Mouse (Mus musculus) stomach, embryonic 14.5 days (tissue): ENCODE measurements around the gene Olfr1023. TPM values are rescaled to one million over a fixed set of nuclear protein-coding genes. Genes with fewer than 3 reads are reported as not detected.

ENCODE experiments used
- polyA plus RNA-seq: library from polyadenylated mRNA; unstranded; fragments of >200 nt; fragmentation: Nextera tagmentation; extraction: Ambion mirVana; gene quantifications from 2 replicates; pipeline ENCODE4 v1.2.1, GENCODE M21; 2014

Gene Olfr1023
- polyA plus RNA-seq, 1 experiment from 2014 or later: not detected

Other genes starting within 250 kb of the Olfr1023 start
- gene Olfr1002, start 234.9 kb upstream of the Olfr1023 start, polyA plus RNA-seq: not detected in 2 replicates
- not detected in 2 replicates for gene Olfr154, start 221.2 kb upstream of the Olfr1023 start, polyA plus RNA-seq
- gene Olfr1006, start 206.9 kb upstream of the Olfr1023 start, polyA plus RNA-seq: not detected in 2 replicates
- gene Olfr1008, start 196.2 kb upstream of the Olfr1023 start, polyA plus RNA-seq: not detected in 2 replicates
- not detected in 2 replicates for gene Olfr1009, start 170.2 kb upstream of the Olfr1023 start, polyA plus RNA-seq
- gene Olfr1012, start 122.9 kb upstream of the Olfr1023 start, polyA plus RNA-seq: not detected in 2 replicates
- gene Olfr1013, start 118.5 kb upstream of the Olfr1023 start, polyA plus RNA-seq: not detected in 2 replicates
- not detected in 2 replicates for gene Olfr1014, start 112.9 kb upstream of the Olfr1023 start, polyA plus RNA-seq
- not detected in 2 replicates for gene Olfr1015, start 103.6 kb upstream of the Olfr1023 start, polyA plus RNA-seq
- gene Olfr1016, start 83.1 kb upstream of the Olfr1023 start, polyA plus RNA-seq: not detected in 2 replicates
- not detected in 2 replicates for gene Olfr1018, start 67.2 kb upstream of the Olfr1023 start, polyA plus RNA-seq
- gene Olfr1019, start 40.2 kb upstream of the Olfr1023 start, polyA plus RNA-seq: not detected in 2 replicates
- not detected in 2 replicates for gene Olfr1020, start 38.6 kb upstream of the Olfr1023 start, polyA plus RNA-seq
- gene Olfr1022, start 17.0 kb upstream of the Olfr1023 start, polyA plus RNA-seq: not detected in 2 replicates
- not detected in 2 replicates for gene Olfr1024, start 19.4 kb downstream of the Olfr1023 start, polyA plus RNA-seq
- gene Olfr1025-ps1, start 29.6 kb downstream of the Olfr1023 start, polyA plus RNA-seq: not detected in 2 replicates
- gene Olfr1026, start 35.9 kb downstream of the Olfr1023 start, polyA plus RNA-seq: not detected in 2 replicates
- not detected in 2 replicates for gene Olfr1028, start 64.8 kb downstream of the Olfr1023 start, polyA plus RNA-seq
- not detected in 2 replicates for gene Olfr1029, start 88.3 kb downstream of the Olfr1023 start, polyA plus RNA-seq
- not detected in 2 replicates for gene Olfr1030, start 93.6 kb downstream of the Olfr1023 start, polyA plus RNA-seq
- gene Olfr1031, start 104.7 kb downstream of the Olfr1023 start, polyA plus RNA-seq: not detected in 2 replicates
- gene Olfr1032, start 119.9 kb downstream of the Olfr1023 start, polyA plus RNA-seq: not detected in 2 replicates
- gene Olfr1033, start 135.0 kb downstream of the Olfr1023 start, polyA plus RNA-seq: 2.6 and 5.0 TPM in 2 replicates
- 0.07 TPM in 2 replicates for gene Olfr1034, start 160.2 kb downstream of the Olfr1023 start, polyA plus RNA-seq
- not detected in 2 replicates for gene Olfr1036, start 188.4 kb downstream of the Olfr1023 start, polyA plus RNA-seq
- gene Olfr1037, start 201.7 kb downstream of the Olfr1023 start, polyA plus RNA-seq: not detected in 2 replicates